Comparison of ENCODE assay signal across 10 mouse cellular contexts in genomic region chr1:189868036-189868435, GRCm38 (mm10). TPM values are rescaled to one million over a fixed set of nuclear protein-coding genes. Genes with fewer than 3 reads are reported as not detected.
DNase-seq lines count a peak whose midpoint lies in the region; ATAC-seq lines count a peak whose summit lies in the region.
"Had no signal": no experiment of that assay in that cellular context is flagged by ENCODE, and none has a peak within 500 bp of the region (broad histone marks: within the 10 kb centered on the region; RNA-seq: fewer than 3 reads in every experiment).

No protein-coding gene starts in this region.

- H3K4me3 ChIP-seq in kidney, embryonic 14.5 days (ENCODE audit: low read length), result no peak overlapping the region
- H3K4me3 ChIP-seq in liver, embryonic 16.5 days (ENCODE audit: low read depth, low read length), result peak overlapping the region; percentile 20
- H3K4me3 ChIP-seq in midbrain, embryonic 13.5 days (replicated peaks), result no peak overlapping the region
- no peak overlapping the region for H3K4me3 ChIP-seq in midbrain, embryonic 10.5 days
- H3K4me3 ChIP-seq: myocyte had no signal

- peak overlapping the region; percentile 71; the same call in 1 of the 2 replicates for H3K27ac ChIP-seq in kidney, embryonic 14.5 days (ENCODE audit: low read depth, low read length)
- H3K27ac ChIP-seq in liver, embryonic 16.5 days (ENCODE audit: low read length), result 0 out of 2 replicates have a peak overlapping the region, but pooled peaks have one; percentile 16
- H3K27ac ChIP-seq in midbrain, embryonic 13.5 days, result no peak overlapping the region
- no peak overlapping the region for H3K27ac ChIP-seq in midbrain, embryonic 10.5 days (replicated peaks)

- H3K4me2 ChIP-seq in kidney, embryonic 14.5 days (replicated peaks; ENCODE audit: low read depth, low read length), result no peak overlapping the region
- peak overlapping the region; percentile 48; the same call in 1 of the 2 replicates for H3K4me2 ChIP-seq in liver, embryonic 16.5 days (ENCODE audit: low read depth, low read length)
- H3K4me2 ChIP-seq in midbrain, embryonic 13.5 days (replicated peaks), result no peak overlapping the region

- no peaks in the 10 kb centered on the region for H3K27me3 ChIP-seq in kidney, embryonic 14.5 days (ENCODE audit: control insufficient read depth, insufficient read depth, low read length)
- no peaks in the 10 kb centered on the region for H3K27me3 ChIP-seq in liver, embryonic 16.5 days (ENCODE audit: control insufficient read depth, insufficient read depth, low read depth, low read length)
- no peaks in the 10 kb centered on the region for H3K27me3 ChIP-seq in midbrain, embryonic 13.5 days
- no peaks in the 10 kb centered on the region for H3K27me3 ChIP-seq in midbrain, embryonic 10.5 days (ENCODE audit: low read depth, poor library complexity, severe bottlenecking)

- peaks cover 57% of the 10 kb centered on the region for H3K36me3 ChIP-seq in kidney, embryonic 14.5 days (ENCODE audit: control insufficient read depth, insufficient read depth, low read length)
- H3K36me3 ChIP-seq in liver, embryonic 16.5 days (ENCODE audit: control insufficient read depth, insufficient read depth), result no peaks in the 10 kb centered on the region
- no peaks in the 10 kb centered on the region for H3K36me3 ChIP-seq in midbrain, embryonic 13.5 days
- peaks cover 25% of the 10 kb centered on the region for H3K36me3 ChIP-seq in midbrain, embryonic 10.5 days

- H3K4me1 ChIP-seq in kidney, embryonic 14.5 days (ENCODE audit: control insufficient read depth, insufficient read depth, low read length), result 0 out of 2 replicates have a peak, but pooled peaks cover 4% of the 10 kb centered on the region
- peaks cover 26% of the 10 kb centered on the region for H3K4me1 ChIP-seq in liver, embryonic 16.5 days (ENCODE audit: control insufficient read depth, low read depth, low read length)
- H3K4me1 ChIP-seq in midbrain, embryonic 13.5 days (replicated peaks), result peaks cover 16% of the 10 kb centered on the region
- peaks cover 7% of the 10 kb centered on the region for H3K4me1 ChIP-seq in midbrain, embryonic 10.5 days

- H3K9me3 ChIP-seq in kidney, embryonic 14.5 days (ENCODE audit: control insufficient read depth, low read length), result no peaks in the 10 kb centered on the region
- no peaks in the 10 kb centered on the region for H3K9me3 ChIP-seq in liver, embryonic 16.5 days (replicated peaks; ENCODE audit: control insufficient read depth, low read length)
- H3K9me3 ChIP-seq in midbrain, embryonic 13.5 days, result no peaks in the 10 kb centered on the region
- no peaks in the 10 kb centered on the region for H3K9me3 ChIP-seq in midbrain, embryonic 10.5 days (replicated peaks)

- DNase-seq in kidney, adult 9 months, result no peak
- DNase-seq in ES-CJ7 (ENCODE audit: low read depth, low spot score), result peak; percentile 69
- peak; percentile 37 for DNase-seq in c-Kit-positive CD71-negative TER-119-negative erythroid progenitor cells, embryonic 14.5 days (ENCODE audit: low read depth)
- no peak for DNase-seq in c-Kit-positive CD71-positive TER-119-positive erythroid progenitor cells, embryonic 14.5 days (ENCODE audit: low spot score)
- no peak for DNase-seq in midbrain, embryonic 10.5 days (ENCODE audit: low spot score)
- DNase-seq: right cerebral cortex, postnatal 4 days had no signal

- WGBS in kidney, embryonic 14.5 days, result 89% methylated on average over 10 of the region's 10 CpGs
- 37% methylated on average over 10 of the region's 10 CpGs for WGBS in liver, embryonic 16.5 days (ENCODE audit: insufficient replicate concordance)
- 88% methylated on average over 10 of the region's 10 CpGs for WGBS in midbrain, embryonic 13.5 days
- 86% methylated on average over 10 of the region's 10 CpGs for WGBS in midbrain, embryonic 10.5 days

- H3K9ac ChIP-seq in kidney, embryonic 14.5 days (ENCODE audit: low read depth, low read length), result no peak overlapping the region
- no peak overlapping the region for H3K9ac ChIP-seq in liver, embryonic 16.5 days (ENCODE audit: low read depth, low read length)
- no peak overlapping the region for H3K9ac ChIP-seq in midbrain, embryonic 13.5 days (replicated peaks)

- ATAC-seq in kidney, embryonic 14.5 days (ENCODE audit: low FRiP score, low TSS enrichment), result no peak
- ATAC-seq in liver, embryonic 16.5 days (ENCODE audit: low read depth), result no peak; the same call in 1 of the 2 replicates
- no peak for ATAC-seq in midbrain, embryonic 13.5 days

RNA-seq across cellular contexts. Expression of gene Smyd2, which starts 54.1 kb away (rescaled TPM):
- 85.6 and 93.3 TPM in 2 replicates for polyA plus RNA-seq in kidney, embryonic 14.5 days (2014; fragmentation: Nextera tagmentation; extraction: Ambion mirVana)
- 19.4 and 21.1 TPM in 2 replicates for polyA plus RNA-seq in liver, embryonic 16.5 days (2015; fragmentation: Nextera tagmentation; extraction: Ambion mirVana)
- 44.2 and 45.0 TPM in 2 replicates for polyA plus RNA-seq in midbrain, embryonic 13.5 days (2015; fragmentation: Nextera tagmentation; extraction: Ambion mirVana)
- 62.7 and 68.3 TPM in 2 replicates for polyA plus RNA-seq in midbrain, embryonic 10.5 days (2016; fragmentation: Nextera tagmentation; extraction: Ambion mirVana)

Comparison
In these comparisons a context has a peak if more than half of its experiments do, and no peak if none do; other contexts are left out.
1. H3K27ac ChIP-seq: peak in kidney, embryonic 14.5 days (single experiment) and liver, embryonic 16.5 days (single experiment); none in midbrain, embryonic 13.5 days (single experiment) and midbrain, embryonic 10.5 days (single experiment).
2. DNase-seq: peak in ES-CJ7 (single experiment) and c-Kit-positive CD71-negative TER-119-negative erythroid progenitor cells, embryonic 14.5 days (single experiment); none in kidney, adult 9 months (single experiment), c-Kit-positive CD71-positive TER-119-positive erythroid progenitor cells, embryonic 14.5 days (single experiment) and midbrain, embryonic 10.5 days (single experiment).